Mouse (Mus musculus) forebrain, embryonic 11.5 days (tissue): Measurements from ENCODE around the gene Eya2. TPM values are rescaled to one million over a fixed set of nuclear protein-coding genes. Genes with fewer than 3 reads are reported as not detected.

ENCODE experiments used
- ATAC-seq: fragments of 200-750 bp; cut with Nextera tagmentation; replicated peaks from 2 replicates; pipeline ENCODE4 v1.8.0; 2017; ENCODE audit warnings: moderate TSS enrichment; ENCODE audit not compliant: low FRiP score
- DNase-seq: peaks from one replicate; pipeline ENCODE4 v3.0.0-alpha.2; 2017; ENCODE audit warnings: low spot score
- H3K27ac ChIP-seq: fragments of 300-500 bp; sonication (generic); 2 replicates; pipeline ENCODE4 v1.5.1; 2014; ENCODE audit warnings: low read depth, low read length
- H3K27me3 ChIP-seq: fragments of 300-500 bp; sonication (generic); 2 replicates; pipeline ENCODE4 v1.6.1; 2014; ENCODE audit warnings: mild to moderate bottlenecking, low read length, mixed read lengths; ENCODE audit not compliant: control insufficient read depth, insufficient read depth
- H3K36me3 ChIP-seq: fragments of 300-500 bp; sonication (generic); 2 replicates; pipeline ENCODE4 v1.6.1; 2014; ENCODE audit warnings: mild to moderate bottlenecking, low read length, moderate library complexity, mixed read lengths; ENCODE audit not compliant: control insufficient read depth, insufficient read depth
- H3K4me1 ChIP-seq: fragments of 300-500 bp; sonication (generic); replicated peaks from 2 replicates; pipeline ENCODE4 v1.6.1; 2014; ENCODE audit warnings: low read length, mixed read lengths; ENCODE audit not compliant: control insufficient read depth, insufficient read depth
- H3K4me2 ChIP-seq: fragments of 300-500 bp; sonication (generic); 2 replicates; pipeline ENCODE4 v1.6.1; 2014; ENCODE audit warnings: low read depth, mild to moderate bottlenecking, low read length, moderate library complexity, mixed read lengths; ENCODE audit not compliant: severe bottlenecking
- H3K4me3 ChIP-seq: fragments of 300-500 bp; sonication (generic); 2 replicates; pipeline ENCODE4 v1.5.1; 2014; ENCODE audit warnings: low read depth, low read length
- H3K9ac ChIP-seq: fragments of 300-500 bp; sonication (generic); 2 replicates; pipeline ENCODE4 v1.6.1; 2014; ENCODE audit warnings: low read length
- H3K9me3 ChIP-seq: fragments of 300-500 bp; sonication (generic); 2 replicates; pipeline ENCODE4 v1.6.1; 2016; ENCODE audit warnings: low read length, mixed read lengths; ENCODE audit not compliant: control insufficient read depth
- WGBS: fragments of 180-500 bp; shearing (Covaris S2); extraction: QIAGEN DNeasy Blood & Tissue Kit; methylation state at CpG from one replicate; pipeline ENCODE4 v1.1.7; 2014; 5-methylcytosine and 5-hydroxymethylcytosine counted together
- polyA plus RNA-seq: library from polyadenylated mRNA; unstranded; fragments of >200 nt; fragmentation: Nextera tagmentation; extraction: Ambion mirVana; gene quantifications from 2 replicates; pipeline ENCODE4 v1.2.1, GENCODE M21; 2014

The Eya2 gene
- polyA plus RNA-seq, 1 experiment from 2014 or later = 10.3 TPM

- H3K9ac ChIP-seq = no peak overlapping the region
- H3K27me3 ChIP-seq = no peaks in the 10 kb centered on the region
- DNase-seq (no peak), ATAC-seq (no peak)
- H3K36me3 ChIP-seq = no peaks in the 10 kb centered on the region
- WGBS = 87% methylated on average over 4 of the region's 4 CpGs
- no peaks in the 10 kb centered on the region for H3K9me3 ChIP-seq
- H3K27ac ChIP-seq = no peak overlapping the region
- no peak overlapping the region for H3K4me2 ChIP-seq
- H3K4me3 ChIP-seq = no peak overlapping the region
- no peaks in the 10 kb centered on the region for H3K4me1 ChIP-seq
Observed at GRCm38 (mm10) chr2:165692944-165693660, 98.3 kb downstream of the Eya2 start.

DNA sequence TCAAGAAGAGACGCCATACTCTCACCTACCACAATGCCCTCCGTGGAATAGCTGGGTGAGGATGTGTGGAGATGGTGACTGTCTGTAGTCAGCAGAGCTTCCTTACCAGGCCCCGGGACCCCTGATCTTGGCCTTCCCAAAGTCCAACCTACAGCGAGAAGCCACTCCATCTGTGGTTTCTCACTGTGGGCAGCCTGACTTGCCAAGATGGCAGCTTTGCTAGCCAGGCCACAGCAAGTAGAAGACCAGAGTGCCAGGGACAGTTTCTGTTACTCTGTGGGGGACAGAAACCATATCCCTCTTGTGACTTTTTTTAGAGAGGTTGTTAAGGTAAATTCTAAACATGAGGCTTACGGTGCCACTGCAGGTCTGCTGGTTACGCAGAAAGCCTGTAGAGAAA is 99.9 kb downstream of the Eya2 start:
- WGBS = 93% methylated on average over 6 of the region's 6 CpGs
- H3K27me3 ChIP-seq = no peaks in the 10 kb centered on the region
- DNase-seq = no peak

DNA sequence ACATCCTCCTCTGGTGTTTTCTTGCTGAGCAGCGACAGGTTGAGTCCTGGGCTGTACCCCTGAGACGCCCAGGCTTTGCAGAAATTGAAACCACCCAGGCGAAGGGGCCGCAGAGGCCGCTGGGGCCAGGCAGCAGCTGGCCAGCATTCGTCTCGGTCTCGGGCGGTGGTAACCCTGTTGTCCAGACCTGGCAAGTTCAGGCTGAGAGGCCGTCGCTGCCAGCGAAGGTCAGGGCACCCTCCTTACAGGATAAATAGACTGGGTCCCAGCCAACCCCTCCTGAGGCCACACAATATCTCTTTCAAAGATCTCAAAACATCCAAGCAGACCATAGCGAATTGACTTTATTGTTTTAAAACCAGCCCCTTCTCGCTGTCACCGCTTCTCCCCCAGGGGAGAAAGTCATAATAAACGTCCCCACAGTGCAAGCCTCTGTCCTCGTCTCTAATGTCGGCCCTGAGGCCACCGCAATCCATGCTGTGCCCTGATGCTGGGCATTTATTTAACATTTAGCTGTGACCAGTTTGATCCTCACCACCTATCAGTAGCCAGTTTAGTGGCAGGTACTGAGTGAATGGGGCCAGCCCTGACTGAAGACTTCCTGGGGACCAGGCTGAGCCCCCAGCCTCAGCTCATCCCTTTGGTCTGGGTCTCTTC is 105.5 kb downstream of the Eya2 start:
- Histone ChIP-seq H3K9ac (no peak overlapping the region), H3K9me3 (no peaks in the 10 kb centered on the region), H3K27me3 (no peaks in the 10 kb centered on the region), H3K4me2 (no peak overlapping the region), H3K36me3 (no peaks in the 10 kb centered on the region), H3K4me1 (no peaks in the 10 kb centered on the region), H3K27ac (no peak overlapping the region; the same call in 1 of the 2 replicates), H3K4me3 (no peak overlapping the region)
- WGBS = 66% methylated on average over 19 of the region's 19 CpGs
- DNase-seq = peak; percentile 43
- ATAC-seq = no peak

More for the DNA sequence above, 99.9 kb downstream of the Eya2 start:
- Histone ChIP-seq H3K27ac (no peak overlapping the region), H3K4me3 (no peak overlapping the region), H3K4me2 (no peak overlapping the region), H3K9ac (no peak overlapping the region), H3K4me1 (no peaks in the 10 kb centered on the region), H3K36me3 (no peaks in the 10 kb centered on the region), H3K9me3 (no peaks in the 10 kb centered on the region)
- no peak for ATAC-seq

DNA sequence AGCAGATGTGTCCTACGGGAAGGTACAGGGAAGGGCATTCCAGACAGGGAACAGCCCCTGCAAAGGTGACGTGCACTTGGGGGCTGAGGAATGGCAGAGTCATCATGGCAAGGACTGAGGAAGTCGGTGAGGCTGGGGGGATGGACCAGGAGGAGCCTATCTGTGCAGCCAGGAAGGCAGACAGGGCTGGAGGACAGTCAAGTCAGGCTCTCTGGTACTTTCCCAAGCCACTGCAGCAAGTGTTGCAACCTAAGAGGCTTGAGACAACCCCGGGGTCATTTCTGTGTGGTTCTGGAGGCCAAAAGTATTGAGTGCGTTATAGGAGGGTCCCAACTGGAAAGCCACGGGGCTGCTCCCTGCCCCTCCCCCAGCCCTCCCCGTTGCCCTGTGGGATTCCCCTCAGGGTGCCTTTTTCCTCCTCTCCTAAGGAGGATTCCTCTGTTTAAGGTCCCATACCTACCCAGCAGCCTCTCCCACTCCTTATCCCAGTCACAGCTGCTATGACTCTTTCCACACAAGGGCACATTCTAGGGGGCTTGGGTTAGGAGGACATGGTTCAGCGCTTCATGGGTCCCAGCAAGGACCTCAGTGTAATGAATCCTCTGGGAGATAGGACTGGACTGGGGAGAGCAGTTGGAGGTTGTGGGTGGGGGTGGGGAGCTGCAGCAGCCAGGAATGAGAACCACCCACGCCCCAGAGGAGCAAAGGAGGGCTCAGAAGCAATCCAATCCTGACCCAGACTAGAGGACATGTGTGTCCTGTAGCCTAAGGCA is 108.4 kb downstream of the Eya2 start:
- Histone ChIP-seq H3K4me2 (no peak overlapping the region), H3K4me3 (no peak overlapping the region), H3K27ac (no peak overlapping the region), H3K27me3 (no peaks in the 10 kb centered on the region), H3K36me3 (no peaks in the 10 kb centered on the region), H3K9ac (no peak overlapping the region), H3K4me1 (no peaks in the 10 kb centered on the region), H3K9me3 (no peaks in the 10 kb centered on the region)
- 51% methylated on average over 9 of the region's 9 CpGs for WGBS
- DNase-seq (no peak), ATAC-seq (no peak)

- H3K4me3 ChIP-seq = no peak overlapping the region
- WGBS = 74% methylated on average over 9 of the region's 9 CpGs
- no peaks in the 10 kb centered on the region for H3K9me3 ChIP-seq
- no peak overlapping the region for H3K27ac ChIP-seq
- H3K9ac ChIP-seq = no peak overlapping the region
- H3K4me1 ChIP-seq = no peaks in the 10 kb centered on the region
- no peaks in the 10 kb centered on the region for H3K27me3 ChIP-seq
- ATAC-seq (no peak), DNase-seq (no peak)
- H3K4me2 ChIP-seq = no peak overlapping the region
- H3K36me3 ChIP-seq = no peaks in the 10 kb centered on the region
Observed at GRCm38 (mm10) chr2:165708266-165708665, 113.4 kb downstream of the Eya2 start.

- 80% methylated on average over 6 of the region's 6 CpGs for WGBS
- no peaks in the 10 kb centered on the region for H3K9me3 ChIP-seq
- no peak overlapping the region for H3K4me3 ChIP-seq
- H3K4me2 ChIP-seq = no peak overlapping the region
- peaks cover 4% of the 10 kb centered on the region; the same call in 1 of the 2 replicates for H3K4me1 ChIP-seq
- H3K27ac ChIP-seq = no peak overlapping the region
- H3K9ac ChIP-seq = no peak overlapping the region
- no peaks in the 10 kb centered on the region for H3K27me3 ChIP-seq
- no peaks in the 10 kb centered on the region for H3K36me3 ChIP-seq
- no peak for ATAC-seq
- DNase-seq = no peak
Observed at GRCm38 (mm10) chr2:165716688-165717087, 121.9 kb downstream of the Eya2 start.

GRCm38 (mm10) chr2:165717182-165718176 is 122.6 kb downstream of the Eya2 start:
- WGBS = 60% methylated on average over 23 of the region's 23 CpGs
- H3K4me2 ChIP-seq = no peak overlapping the region
- no peaks in the 10 kb centered on the region for H3K9me3 ChIP-seq
- no peak overlapping the region for H3K4me3 ChIP-seq
- DNase-seq (no peak), ATAC-seq (no peak)
- H3K27me3 ChIP-seq = no peaks in the 10 kb centered on the region
- H3K27ac ChIP-seq = no peak overlapping the region
- H3K4me1 ChIP-seq = peaks cover 4% of the 10 kb centered on the region; the same call in 1 of the 2 replicates
- H3K9ac ChIP-seq = no peak overlapping the region
- no peaks in the 10 kb centered on the region for H3K36me3 ChIP-seq

DNA sequence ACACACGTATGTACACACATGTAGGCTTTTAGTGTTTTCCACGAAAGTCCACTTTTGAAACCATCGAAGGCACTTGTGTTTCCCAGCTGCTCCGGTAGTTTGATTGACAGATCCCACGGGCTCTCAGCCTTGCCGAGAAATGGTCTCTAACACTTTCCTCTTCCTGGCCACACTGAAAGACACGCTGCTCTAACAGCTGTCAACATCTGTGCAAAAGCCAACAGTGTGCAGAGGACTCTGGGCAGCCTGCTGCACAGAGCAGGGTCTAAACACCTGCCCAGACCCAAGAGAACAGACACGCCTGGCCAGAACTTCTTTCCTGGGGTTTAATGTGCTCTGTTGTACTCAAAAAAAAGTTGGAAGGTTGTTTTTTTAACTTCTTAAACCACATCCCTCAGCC is 124.5 kb downstream of the Eya2 start:
- Histone ChIP-seq H3K27ac (no peak overlapping the region), H3K27me3 (no peaks in the 10 kb centered on the region), H3K4me1 (peaks cover 4% of the 10 kb centered on the region; the same call in 1 of the 2 replicates), H3K4me2 (no peak overlapping the region), H3K4me3 (no peak overlapping the region), H3K9me3 (no peaks in the 10 kb centered on the region), H3K9ac (no peak overlapping the region), H3K36me3 (no peaks in the 10 kb centered on the region)
- 90% methylated on average over 8 of the region's 8 CpGs for WGBS
- ATAC-seq = no peak
- DNase-seq = no peak
